Mouse (Mus musculus): ENCODE data around the gene Gna14. TPM values are rescaled to one million over a fixed set of nuclear protein-coding genes. Genes with fewer than 3 reads are reported as not detected.

Gene Gna14
- 1.3 and 2.7 TPM in 2 replicates for polyA plus RNA-seq (2015; fragmentation: Nextera tagmentation; extraction: Ambion mirVana)

GRCm38 (mm10) chr19:16435531-16436231 lies at the start of gene Gna14:
Gna14 (plus strand) TSS chr19:16435762.
- peak within 1 kb of the TSS; percentile 53 for H3K4me3 ChIP-seq
- H3K27ac ChIP-seq: no peak within 1 kb of the TSS
- peaks cover 38% of the 10 kb centered on the region for H3K4me1 ChIP-seq (replicated peaks)
- H3K36me3 ChIP-seq: no peaks in the 10 kb centered on the region
- ATAC-seq (replicated peaks; ENCODE audit: insufficient number of reproducible peaks, insufficient read depth, low FRiP score, low read depth): no peak
- H3K27me3 ChIP-seq: peaks cover 29% of the 10 kb centered on the region
- peak within 1 kb of the TSS; percentile 49 for H3K9ac ChIP-seq
- WGBS: under 1% methylated on average over 27 of the region's 27 CpGs
- H3K9me3 ChIP-seq (replicated peaks): no peaks in the 10 kb centered on the region
- H3K4me2 ChIP-seq: peak within 1 kb of the TSS; percentile 77

GRCm38 (mm10) chr19:16386514-16386913 lies 49.0 kb upstream of the Gna14 start:
- no peaks in the 10 kb centered on the region; the same call in 1 of the 2 replicates for H3K36me3 ChIP-seq
- H3K4me1 ChIP-seq (replicated peaks): peaks cover 4% of the 10 kb centered on the region; the same call in 1 of the 2 replicates
- ATAC-seq (replicated peaks; ENCODE audit: insufficient number of reproducible peaks, insufficient read depth, low FRiP score, low read depth): no peak
- H3K27me3 ChIP-seq: no peaks in the 10 kb centered on the region
- no peak overlapping the region for H3K4me2 ChIP-seq
- no peak overlapping the region for H3K9ac ChIP-seq
- H3K27ac ChIP-seq: no peak overlapping the region
- no peaks in the 10 kb centered on the region for H3K9me3 ChIP-seq (replicated peaks)
- WGBS: 48% methylated on average over 6 of the region's 6 CpGs
- H3K4me3 ChIP-seq: no peak overlapping the region

GRCm38 (mm10) chr19:16390192-16390795 lies 45.3 kb upstream of the Gna14 start:
- Histone ChIP-seq H3K4me1 (replicated peaks) (peaks cover 4% of the 10 kb centered on the region; the same call in 1 of the 2 replicates), H3K4me3 (no peak overlapping the region), H3K36me3 (no peaks in the 10 kb centered on the region), H3K4me2 (no peak overlapping the region), H3K9me3 (replicated peaks) (no peaks in the 10 kb centered on the region), H3K27ac (no peak overlapping the region), H3K27me3 (no peaks in the 10 kb centered on the region), H3K9ac (no peak overlapping the region)
- 83% methylated on average over 6 of the region's 6 CpGs for WGBS
- ATAC-seq (replicated peaks; ENCODE audit: insufficient number of reproducible peaks, insufficient read depth, low FRiP score, low read depth): no peak

- no peak for ATAC-seq (replicated peaks; ENCODE audit: insufficient number of reproducible peaks, insufficient read depth, low FRiP score, low read depth)
- no peaks in the 10 kb centered on the region for H3K27me3 ChIP-seq
- no peaks in the 10 kb centered on the region for H3K36me3 ChIP-seq
- no peak overlapping the region for H3K4me3 ChIP-seq
- no peaks in the 10 kb centered on the region for H3K4me1 ChIP-seq (replicated peaks)
- H3K9ac ChIP-seq: no peak overlapping the region
- H3K9me3 ChIP-seq (replicated peaks): no peaks in the 10 kb centered on the region
- no peak overlapping the region for H3K4me2 ChIP-seq
- 57% methylated on average over 5 of the region's 5 CpGs for WGBS
- H3K27ac ChIP-seq: no peak overlapping the region
Measured at GRCm38 (mm10) chr19:16394381-16394780, 41.2 kb upstream of the Gna14 start.

- Histone ChIP-seq H3K9ac (no peak overlapping the region), H3K27ac (no peak overlapping the region), H3K4me3 (no peak overlapping the region), H3K9me3 (replicated peaks) (no peaks in the 10 kb centered on the region), H3K4me2 (no peak overlapping the region), H3K4me1 (replicated peaks) (no peaks in the 10 kb centered on the region), H3K36me3 (no peaks in the 10 kb centered on the region), H3K27me3 (no peaks in the 10 kb centered on the region)
- no peak for ATAC-seq (replicated peaks; ENCODE audit: insufficient number of reproducible peaks, insufficient read depth, low FRiP score, low read depth)
- WGBS: 82% methylated on average over 6 of the region's 6 CpGs
Measured at GRCm38 (mm10) chr19:16403101-16403500, 32.5 kb upstream of the Gna14 start.

- Histone ChIP-seq H3K4me3 (no peak overlapping the region), H3K4me2 (no peak overlapping the region), H3K9ac (no peak overlapping the region), H3K27ac (no peak overlapping the region), H3K9me3 (replicated peaks) (no peaks in the 10 kb centered on the region), H3K4me1 (replicated peaks) (no peaks in the 10 kb centered on the region), H3K36me3 (no peaks in the 10 kb centered on the region), H3K27me3 (no peaks in the 10 kb centered on the region)
- ATAC-seq (replicated peaks; ENCODE audit: insufficient number of reproducible peaks, insufficient read depth, low FRiP score, low read depth): no peak
- 66% methylated on average over 1 of the region's 1 CpGs for WGBS
Measured at GRCm38 (mm10) chr19:16407727-16408126, 27.8 kb upstream of the Gna14 start.

- no peaks in the 10 kb centered on the region for H3K27me3 ChIP-seq
- H3K4me2 ChIP-seq: no peak overlapping the region
- no peak overlapping the region for H3K9ac ChIP-seq
- no peak overlapping the region for H3K27ac ChIP-seq
- ATAC-seq (replicated peaks; ENCODE audit: insufficient number of reproducible peaks, insufficient read depth, low FRiP score, low read depth): no peak
- H3K4me1 ChIP-seq (replicated peaks): no peaks in the 10 kb centered on the region
- H3K9me3 ChIP-seq (replicated peaks): no peaks in the 10 kb centered on the region
- no peak overlapping the region for H3K4me3 ChIP-seq
- H3K36me3 ChIP-seq: no peaks in the 10 kb centered on the region
Measured at GRCm38 (mm10) chr19:16411302-16411701, 24.3 kb upstream of the Gna14 start.

- WGBS: 72% methylated on average over 5 of the region's 5 CpGs
- H3K9me3 ChIP-seq (replicated peaks): no peaks in the 10 kb centered on the region
Measured at GRCm38 (mm10) chr19:16418086-16418663, 17.4 kb upstream of the Gna14 start.

GRCm38 (mm10) chr19:16425596-16425995 lies 10.0 kb upstream of the Gna14 start:
- H3K4me3 ChIP-seq: no peak overlapping the region
- no peak for ATAC-seq (replicated peaks; ENCODE audit: insufficient number of reproducible peaks, insufficient read depth, low FRiP score, low read depth)
- no peak overlapping the region for H3K9ac ChIP-seq
- no peaks in the 10 kb centered on the region for H3K27me3 ChIP-seq
- H3K9me3 ChIP-seq (replicated peaks): peaks cover 7% of the 10 kb centered on the region; the same call in 1 of the 2 replicates
- H3K27ac ChIP-seq: no peak overlapping the region
- H3K4me2 ChIP-seq: no peak overlapping the region
- H3K4me1 ChIP-seq (replicated peaks): no peaks in the 10 kb centered on the region
- H3K36me3 ChIP-seq: no peaks in the 10 kb centered on the region
- WGBS: 76% methylated on average over 2 of the region's 2 CpGs

More at GRCm38 (mm10) chr19:16418086-16418663, 17.4 kb upstream of the Gna14 start:
- H3K36me3 ChIP-seq: no peaks in the 10 kb centered on the region
- no peak overlapping the region for H3K4me2 ChIP-seq
- H3K27ac ChIP-seq: no peak overlapping the region
- H3K9ac ChIP-seq: no peak overlapping the region
- no peaks in the 10 kb centered on the region for H3K4me1 ChIP-seq (replicated peaks)
- ATAC-seq (replicated peaks; ENCODE audit: insufficient number of reproducible peaks, insufficient read depth, low FRiP score, low read depth): no peak
- no peaks in the 10 kb centered on the region for H3K27me3 ChIP-seq
- no peak overlapping the region for H3K4me3 ChIP-seq

- Histone ChIP-seq H3K27me3 (peaks cover 11% of the 10 kb centered on the region), H3K36me3 (no peaks in the 10 kb centered on the region), H3K4me2 (no peak overlapping the region), H3K9me3 (replicated peaks) (peaks cover 7% of the 10 kb centered on the region; the same call in 1 of the 2 replicates), H3K9ac (no peak overlapping the region), H3K4me3 (no peak overlapping the region), H3K27ac (no peak overlapping the region), H3K4me1 (replicated peaks) (peaks cover 15% of the 10 kb centered on the region)
- ATAC-seq (replicated peaks; ENCODE audit: insufficient number of reproducible peaks, insufficient read depth, low FRiP score, low read depth): no peak
- WGBS: 79% methylated on average over 8 of the region's 8 CpGs
Measured at GRCm38 (mm10) chr19:16431368-16431767, 4.2 kb upstream of the Gna14 start.

GRCm38 (mm10) chr19:16434879-16435278 lies 683 bp upstream of the Gna14 start:
- no peak overlapping the region for H3K9ac ChIP-seq

More at GRCm38 (mm10) chr19:16434879-16435278, 683 bp upstream of the Gna14 start:
- peak overlapping the region; percentile 77 for H3K4me2 ChIP-seq
- no peak overlapping the region for H3K27ac ChIP-seq
- H3K4me1 ChIP-seq (replicated peaks): peaks cover 37% of the 10 kb centered on the region
- ATAC-seq (replicated peaks; ENCODE audit: insufficient number of reproducible peaks, insufficient read depth, low FRiP score, low read depth): no peak
- H3K36me3 ChIP-seq: no peaks in the 10 kb centered on the region
- WGBS: 16% methylated on average over 9 of the region's 9 CpGs
- peak overlapping the region; percentile 53 for H3K4me3 ChIP-seq
- H3K27me3 ChIP-seq: peaks cover 29% of the 10 kb centered on the region
- no peaks in the 10 kb centered on the region for H3K9me3 ChIP-seq (replicated peaks)
